Mouse (Mus musculus) lung, adult 2 months (tissue): Measurements from ENCODE around the gene Armc2. TPM values are rescaled to one million over a fixed set of nuclear protein-coding genes. Genes with fewer than 3 reads are reported as not detected.

ENCODE experiments used
- DNase-seq: peaks from one replicate; pipeline ENCODE4 v3.0.0; 2022
- H3K4me1 ChIP-seq: fragments of 200-500 bp; 2 replicates; pipeline ENCODE4 v1.6.1; 2011; ENCODE audit warnings: low read length; ENCODE audit not compliant: control insufficient read depth, insufficient read depth
- H3K4me3 ChIP-seq: fragments of 200-500 bp; replicated peaks from 2 replicates; pipeline ENCODE3; 2011; ENCODE audit warnings: low read depth, mild to moderate bottlenecking, control low read depth, low read length; ENCODE audit errors: extremely low read depth
- CTCF ChIP-seq: fragments of 200-500 bp; IDR thresholded peaks from 2 replicates; pipeline ENCODE4 v1.5.1; 2011; ENCODE audit warnings: mild to moderate bottlenecking, low read length, control low read depth; ENCODE audit not compliant: insufficient read depth
- POLR2A ChIP-seq: fragments of 200-500 bp; IDR thresholded peaks from 2 replicates; pipeline ENCODE4 v1.6.1; 2011; ENCODE audit warnings: low read depth, mild to moderate bottlenecking, control low read depth, low read length, borderline replicate concordance; ENCODE audit errors: extremely low read depth
- WGBS: fragments of 180-500 bp; shearing (Covaris S2); methylation state at CpG from one replicate; pipeline ENCODE4 v1.1.7; 2018; 5-methylcytosine and 5-hydroxymethylcytosine counted together
- polyA plus RNA-seq: library from polyadenylated mRNA; depleted of rRNA; stranded (reverse); fragments of >200 nt; gene quantifications from 2 replicates; pipeline ENCODE4 v1.2.3, GENCODE M21; 2012

The Armc2 gene
- polyA plus RNA-seq, 1 experiment = 1.5 TPM

DNA sequence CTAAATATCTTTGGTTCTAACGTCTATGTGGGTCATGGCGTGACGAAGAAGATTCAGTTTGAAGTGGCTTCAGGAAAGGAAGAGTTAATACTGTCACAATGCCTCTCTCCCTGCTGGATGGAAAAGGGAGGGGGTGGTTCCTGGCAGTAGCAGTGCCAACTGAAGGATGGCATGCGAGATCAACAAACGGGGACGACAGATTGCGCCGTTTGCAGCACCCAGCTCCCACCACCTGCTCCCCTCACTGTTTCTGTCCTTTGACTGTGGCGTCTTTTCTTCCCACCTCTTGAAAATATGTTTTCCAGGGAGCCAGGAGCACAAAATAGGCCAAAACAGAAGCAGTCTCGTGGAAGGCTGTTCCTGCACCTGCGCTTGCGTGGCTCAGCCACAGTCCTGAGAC, 86.3 kb downstream of the Armc2 start:
- TF ChIP-seq POLR2A (no peak), CTCF (no peak)
- no peak for DNase-seq
- 76% methylated on average over 12 of the region's 12 CpGs for WGBS
- Histone ChIP-seq H3K4me3 (no peak overlapping the region), H3K4me1 (peaks cover 17% of the 10 kb centered on the region)

DNA sequence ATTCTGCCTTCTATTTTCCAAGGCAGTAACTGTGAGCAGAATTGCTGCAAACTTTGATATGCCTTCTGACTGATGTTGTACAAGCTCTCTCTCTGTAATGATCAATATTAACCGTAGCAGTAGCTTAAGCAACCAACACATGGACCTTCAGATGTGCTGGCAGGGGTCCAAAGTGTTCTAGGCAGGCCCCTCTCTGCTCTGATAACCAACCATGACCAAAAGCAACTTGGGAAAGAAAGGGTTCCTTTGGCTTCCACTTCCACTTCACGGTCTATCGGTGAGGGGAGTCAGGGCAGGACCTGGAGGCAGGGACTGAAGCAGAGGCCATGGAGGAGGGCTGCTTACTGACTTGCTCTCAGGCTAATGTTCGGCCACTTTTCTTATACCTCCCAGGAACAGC, 87.3 kb downstream of the Armc2 start:
- no peak for TF ChIP-seq CTCF
- TF ChIP-seq POLR2A = no peak
- no peak for DNase-seq
- H3K4me1 ChIP-seq = peaks cover 12% of the 10 kb centered on the region
- H3K4me3 ChIP-seq = no peak overlapping the region
- WGBS = 75% methylated on average over 4 of the region's 4 CpGs

DNA sequence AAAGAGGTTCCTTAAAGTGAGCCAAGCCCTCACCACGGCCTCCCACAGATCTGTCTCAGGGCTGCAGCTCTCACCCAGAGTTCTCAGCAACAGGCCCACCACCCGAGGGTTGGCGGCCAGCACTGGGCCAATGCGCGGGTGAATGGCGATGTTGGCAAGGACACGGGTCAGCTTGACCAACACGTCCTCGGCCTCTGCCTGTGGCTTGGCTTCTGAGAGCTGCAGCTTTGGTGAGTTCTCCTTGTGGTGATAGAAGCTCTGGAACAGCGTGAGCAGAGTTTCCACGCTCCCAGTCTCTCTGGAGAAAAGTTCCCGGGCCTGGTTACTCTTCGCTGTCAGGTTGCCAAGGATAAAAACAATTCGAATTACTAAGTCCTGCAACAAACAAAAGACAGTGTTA, 91.5 kb downstream of the Armc2 start:
- H3K4me1 ChIP-seq = no peaks in the 10 kb centered on the region
- TF ChIP-seq CTCF = no peak
- no peak for TF ChIP-seq POLR2A
- no peak for DNase-seq
- no peak overlapping the region for H3K4me3 ChIP-seq
- 84% methylated on average over 14 of the region's 14 CpGs for WGBS

- Histone ChIP-seq H3K4me1 (no peaks in the 10 kb centered on the region), H3K4me3 (no peak overlapping the region)
- WGBS = 90% methylated on average over 8 of the region's 8 CpGs
- TF ChIP-seq POLR2A (no peak), CTCF (no peak)
- DNase-seq = no peak
Observed at GRCm38 (mm10) chr10:41912290-41912994, 105.8 kb downstream of the Armc2 start.

DNA sequence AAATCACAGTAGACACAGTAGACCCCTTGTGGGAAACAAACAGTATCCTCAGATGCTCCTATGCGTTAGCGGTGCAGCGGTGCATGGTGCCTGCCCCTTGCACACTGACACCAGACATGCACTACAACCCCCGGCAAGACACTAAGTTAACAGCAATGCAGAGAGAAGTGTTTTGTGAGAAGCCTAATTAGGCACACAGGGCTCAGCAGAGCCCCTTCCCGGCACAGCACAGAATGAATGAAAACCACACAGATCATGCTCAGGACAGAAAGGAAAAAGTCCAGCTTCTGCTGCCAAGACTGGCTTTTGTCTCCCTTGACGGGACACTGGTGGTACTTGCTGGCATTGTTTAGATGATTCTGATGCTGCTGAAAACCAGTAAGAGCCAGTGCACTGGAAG, 109.3 kb downstream of the Armc2 start:
- 81% methylated on average over 6 of the region's 6 CpGs for WGBS
- TF ChIP-seq CTCF (no peak), POLR2A (no peak)
- no peaks in the 10 kb centered on the region for H3K4me1 ChIP-seq
- no peak for DNase-seq
- no peak overlapping the region for H3K4me3 ChIP-seq

GRCm38 (mm10) chr10:41907950-41908349, 110.3 kb downstream of the Armc2 start:
- TF ChIP-seq CTCF = no peak
- TF ChIP-seq POLR2A = no peak
- no peaks in the 10 kb centered on the region for H3K4me1 ChIP-seq
- 82% methylated on average over 4 of the region's 4 CpGs for WGBS
- H3K4me3 ChIP-seq = no peak overlapping the region
- no peak for DNase-seq

DNA sequence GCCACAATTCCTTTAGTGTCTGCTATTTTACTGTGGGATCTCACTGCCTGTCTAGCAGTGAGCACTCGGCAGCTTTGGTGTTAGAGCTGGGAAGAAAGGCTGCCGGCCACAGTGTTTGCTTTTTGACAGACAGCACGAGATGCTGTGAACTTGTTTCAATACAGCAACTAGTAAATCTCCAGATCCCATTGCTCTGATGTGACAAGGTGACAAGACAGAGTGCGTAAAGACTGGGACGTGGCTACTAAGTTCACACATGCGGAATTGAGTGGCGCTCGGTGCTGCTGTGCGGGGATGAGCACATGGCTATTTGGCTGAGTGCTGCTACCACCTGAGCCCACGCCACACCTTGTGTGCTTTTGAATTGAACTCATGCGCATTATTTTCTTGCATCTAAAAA, 110.8 kb downstream of the Armc2 start:
- TF ChIP-seq POLR2A = no peak
- no peak for TF ChIP-seq CTCF
- no peak for DNase-seq
- 85% methylated on average over 11 of the region's 11 CpGs for WGBS
- Histone ChIP-seq H3K4me3 (no peak overlapping the region), H3K4me1 (no peaks in the 10 kb centered on the region)

DNA sequence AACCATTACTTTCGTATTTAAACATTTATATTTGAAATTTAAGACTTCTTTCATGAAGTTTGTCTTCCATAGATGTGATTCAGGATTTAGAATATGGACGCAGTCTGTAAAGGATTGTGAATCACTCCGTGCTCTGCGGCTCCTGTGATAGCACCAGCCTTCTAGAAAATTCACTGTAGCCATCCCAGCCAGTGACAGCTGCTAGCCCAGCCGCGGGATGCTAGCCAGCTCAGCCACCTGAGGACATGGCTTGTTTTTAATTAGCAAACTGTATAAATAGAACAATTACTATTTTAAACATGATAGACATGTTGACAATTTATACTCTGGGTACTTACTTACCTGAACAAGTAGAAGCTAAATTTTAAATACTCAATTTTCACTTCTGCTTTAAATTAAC, 116.4 kb downstream of the Armc2 start:
- no peak for DNase-seq
- 91% methylated on average over 6 of the region's 6 CpGs for WGBS
- H3K4me1 ChIP-seq = no peaks in the 10 kb centered on the region
- H3K4me3 ChIP-seq = no peak overlapping the region
- TF ChIP-seq CTCF = no peak
- TF ChIP-seq POLR2A = no peak

- no peak for DNase-seq
- no peak overlapping the region for H3K4me3 ChIP-seq
- TF ChIP-seq POLR2A = no peak
- no peak for TF ChIP-seq CTCF
- WGBS = 84% methylated on average over 8 of the region's 8 CpGs
- no peaks in the 10 kb centered on the region for H3K4me1 ChIP-seq
Observed at GRCm38 (mm10) chr10:41901456-41901855, 116.8 kb downstream of the Armc2 start.

DNA sequence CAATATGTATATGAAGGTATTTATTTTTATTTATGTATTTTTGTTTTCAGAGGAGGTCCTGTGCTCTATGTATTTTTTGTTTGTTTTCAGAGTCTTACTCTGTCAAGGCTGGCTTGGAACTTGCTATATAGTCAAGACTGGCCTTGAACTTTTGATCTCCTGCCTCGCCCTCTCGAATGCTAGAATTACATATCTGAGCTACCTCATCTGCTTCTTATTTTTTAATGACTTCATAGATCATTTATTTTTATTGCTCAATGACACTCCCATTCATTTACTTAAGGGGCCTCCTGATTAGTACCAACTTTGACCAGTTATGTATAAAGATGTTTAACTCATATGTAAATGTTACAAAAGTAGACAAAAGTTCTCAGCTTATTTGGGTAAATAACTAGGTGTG, 121.4 kb downstream of the Armc2 start:
- no peak for DNase-seq
- no peak overlapping the region for H3K4me3 ChIP-seq
- TF ChIP-seq CTCF (no peak), POLR2A (no peak)
- peaks cover 17% of the 10 kb centered on the region for H3K4me1 ChIP-seq
- WGBS = 87% methylated on average over 2 of the region's 2 CpGs

GRCm38 (mm10) chr10:41896425-41896824, 121.8 kb downstream of the Armc2 start:
- DNase-seq = no peak
- no peak for TF ChIP-seq CTCF
- no peak for TF ChIP-seq POLR2A
- Histone ChIP-seq H3K4me1 (peaks cover 17% of the 10 kb centered on the region), H3K4me3 (no peak overlapping the region)
